Mouse (Mus musculus): ENCODE data around the gene Taf9. TPM values are rescaled to one million over a fixed set of nuclear protein-coding genes. Genes with fewer than 3 reads are reported as not detected.
A peak's percentile ranks its signal among the peaks of the same experiment; 100 is the strongest.

The Taf9 gene
- 1 to 10 TPM; 7.1 to 7.2 TPM for total RNA-seq (2021)
- long read RNA-seq, experiment 1 = 0 reads
- long read RNA-seq, experiment 2, partial matches to known transcripts = 0 of 1 reads
- long read RNA-seq, experiment 2, other reads (novel, unspliced or antisense) = 0 of 1 reads

DNA sequence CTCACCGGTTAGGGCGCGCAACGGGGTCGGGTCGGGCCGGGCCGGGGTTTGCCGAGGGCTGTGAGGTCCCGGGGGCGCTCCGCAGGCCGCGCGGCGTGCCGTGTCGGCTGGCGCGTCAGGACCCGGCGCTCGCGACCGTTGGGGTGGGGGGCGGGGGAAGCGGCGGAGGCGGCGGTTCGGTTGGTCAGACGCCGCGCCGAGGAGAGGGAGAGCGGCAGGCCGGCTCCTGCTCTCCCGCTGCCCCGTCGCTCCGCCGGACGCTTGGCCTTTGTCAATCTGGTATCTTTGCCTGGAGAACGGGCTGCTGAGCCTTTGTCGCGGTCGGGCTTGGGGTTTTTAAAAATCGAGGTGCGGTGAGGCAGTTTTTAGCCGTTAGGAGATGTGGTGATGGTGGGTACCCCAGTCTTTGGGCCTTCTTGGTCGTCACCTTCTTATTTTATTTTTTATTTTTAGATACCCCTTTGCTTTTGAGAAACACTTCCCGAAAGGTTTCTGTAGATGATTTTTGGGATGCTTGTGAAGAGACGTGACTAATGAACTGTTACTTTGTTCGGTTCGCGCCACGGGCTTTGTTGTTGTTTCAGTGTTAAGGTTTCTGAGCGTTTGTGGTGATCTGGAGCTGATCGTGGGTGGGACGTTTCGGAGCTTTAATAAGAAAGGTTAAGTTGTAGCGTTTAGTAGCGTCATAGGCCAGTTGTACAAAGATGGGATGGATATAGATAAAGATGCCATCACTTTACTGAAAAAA is at the start of gene Taf9:
TSS of gene Taf9 (plus strand) at position 141 of the 748 bp plus-strand sequence.
- no peak for DNase-seq (ENCODE audit: low spot score)

DNA sequence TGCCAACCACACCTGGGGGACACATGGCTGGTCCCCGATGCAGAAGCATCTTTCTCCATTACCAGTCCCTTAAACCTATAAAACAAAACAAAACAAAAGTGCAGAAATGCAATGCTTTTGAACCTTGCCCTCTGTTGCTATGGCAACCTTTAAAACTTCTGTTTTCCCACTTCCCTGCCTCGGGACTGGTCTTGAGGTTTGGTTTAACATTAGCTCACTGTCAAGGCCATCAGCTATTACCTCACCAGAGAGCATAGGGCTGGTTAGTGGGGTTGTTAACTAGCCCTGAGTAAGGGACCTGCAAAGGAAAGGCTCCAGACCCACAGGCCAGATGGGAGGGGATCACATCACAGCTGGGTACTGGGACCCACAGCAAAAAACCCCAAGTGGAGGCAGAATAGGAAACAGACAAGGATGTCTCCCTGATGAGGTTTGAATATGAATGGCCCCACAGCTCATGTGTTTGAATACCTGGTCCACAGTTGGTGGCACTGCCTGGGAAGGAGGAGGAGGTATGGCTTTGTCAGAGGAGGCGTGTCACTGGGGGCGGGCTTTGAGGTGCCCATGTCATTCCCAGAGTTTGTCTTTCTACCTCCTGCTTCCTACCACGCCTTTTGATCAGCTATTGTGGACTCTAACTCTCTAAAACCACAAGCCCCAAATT is 49.0 kb upstream of the Taf9 start:
- no peak for DNase-seq (ENCODE audit: low spot score)

DNA sequence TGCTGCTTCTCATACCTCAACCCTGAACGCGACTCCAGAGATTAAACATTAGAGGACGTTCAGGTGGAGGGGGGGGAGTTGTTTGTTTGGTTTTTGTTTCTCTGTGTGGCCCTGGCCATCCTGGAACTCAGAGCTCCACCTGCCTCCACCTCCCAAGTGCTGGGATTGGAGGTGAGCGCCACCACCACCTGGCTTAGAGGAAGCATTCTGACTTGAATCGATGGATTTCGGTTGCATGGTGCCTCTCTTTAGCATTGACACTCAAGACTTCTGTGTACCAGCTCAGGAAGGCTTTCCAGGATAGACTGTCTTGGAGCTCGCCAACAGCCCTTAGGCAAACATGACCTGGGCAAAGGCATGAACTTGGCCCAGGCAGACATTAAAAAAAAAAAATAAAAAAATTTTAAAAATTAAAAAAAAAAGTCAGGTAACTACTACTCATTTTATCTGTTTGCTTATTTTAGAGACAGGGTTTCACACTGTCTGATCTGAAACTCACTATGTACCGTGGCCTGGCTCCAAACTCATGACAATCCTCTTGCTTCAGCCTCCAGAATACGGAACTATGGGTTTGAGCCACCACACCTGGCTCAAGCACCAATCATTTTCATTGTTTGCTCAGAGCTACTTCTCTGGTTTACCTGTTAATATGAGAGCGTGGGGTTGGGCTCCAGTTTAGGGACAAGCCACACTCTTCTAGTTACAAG is 48.2 kb upstream of the Taf9 start:
- no peak for DNase-seq (ENCODE audit: low spot score)

DNA sequence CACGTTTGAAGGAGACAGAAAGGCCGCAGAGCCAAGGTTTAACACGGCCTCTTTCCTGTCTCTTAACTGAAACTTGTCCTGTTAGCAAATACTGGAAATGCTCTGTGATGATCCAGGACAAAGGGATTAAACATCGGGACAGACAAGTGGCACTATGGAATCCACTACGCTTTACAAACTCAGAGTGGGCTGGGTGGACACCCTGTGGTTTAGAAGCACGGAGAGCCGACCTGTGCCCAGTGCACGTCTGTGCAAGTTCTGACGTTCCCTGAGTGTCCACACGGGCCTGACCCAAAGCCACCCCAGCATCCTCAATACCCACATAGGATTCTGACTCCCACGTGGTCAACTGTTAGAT is 47.7 kb upstream of the Taf9 start:
- DNase-seq (ENCODE audit: low spot score) = no peak

DNA sequence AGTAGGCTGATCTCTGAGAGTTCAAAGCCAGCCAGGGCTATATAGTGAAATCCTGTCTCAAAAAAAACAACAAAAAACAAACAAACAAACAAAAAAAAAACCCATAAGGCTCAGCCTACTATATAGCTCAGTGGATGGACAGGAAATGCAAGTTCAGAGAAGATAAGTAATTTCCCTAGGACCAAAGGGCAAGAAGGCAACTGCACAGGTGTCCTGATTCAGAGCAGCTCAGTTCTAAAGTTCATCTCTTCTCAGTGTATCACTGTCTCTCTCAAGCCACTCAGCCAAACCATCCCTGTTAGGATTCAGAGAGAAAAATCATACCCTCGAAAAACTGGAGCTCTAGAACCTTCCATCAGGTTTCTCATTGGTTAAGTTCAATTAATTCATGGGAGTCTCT is 45.5 kb upstream of the Taf9 start:
- DNase-seq (ENCODE audit: low spot score) = no peak

DNA sequence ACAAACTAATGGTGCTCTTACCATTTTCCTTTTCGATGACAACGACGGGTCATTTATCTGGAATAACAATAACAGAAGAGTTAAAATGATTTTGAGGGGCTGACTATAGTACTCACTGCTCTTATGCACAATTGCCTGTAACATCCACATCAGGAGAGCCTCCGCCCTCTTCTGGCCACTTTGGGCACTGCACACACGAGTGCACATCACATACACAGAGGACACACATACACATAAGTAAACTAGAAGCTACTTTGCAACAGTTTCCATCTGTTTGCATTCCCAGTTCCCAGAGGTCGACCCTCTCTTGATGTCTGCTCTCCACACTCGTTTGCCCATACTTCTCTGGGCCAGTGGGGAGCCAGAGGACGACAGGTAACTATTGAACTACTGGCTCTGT is 43.6 kb upstream of the Taf9 start:
- no peak for DNase-seq (ENCODE audit: low spot score)

DNA sequence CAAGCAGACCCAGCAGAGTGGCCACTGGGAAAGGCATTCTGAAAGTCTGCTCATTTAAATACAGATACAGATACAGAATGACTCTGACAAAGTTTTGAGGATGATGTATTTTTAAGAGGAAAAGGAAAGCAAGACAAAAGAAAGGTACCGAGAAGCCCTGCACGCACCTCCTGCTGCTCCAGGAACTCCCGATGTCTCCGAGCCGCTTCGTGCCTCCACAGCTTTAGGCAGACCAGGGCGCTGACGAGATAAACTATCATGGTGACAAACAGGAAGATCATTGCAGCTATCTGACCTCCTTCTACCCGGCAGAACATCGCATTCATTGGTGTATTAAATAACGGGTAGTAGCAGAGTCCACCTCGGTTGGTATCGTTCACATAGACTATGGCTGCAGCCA is 40.1 kb upstream of the Taf9 start:
- no peak for DNase-seq (ENCODE audit: low spot score)

DNA sequence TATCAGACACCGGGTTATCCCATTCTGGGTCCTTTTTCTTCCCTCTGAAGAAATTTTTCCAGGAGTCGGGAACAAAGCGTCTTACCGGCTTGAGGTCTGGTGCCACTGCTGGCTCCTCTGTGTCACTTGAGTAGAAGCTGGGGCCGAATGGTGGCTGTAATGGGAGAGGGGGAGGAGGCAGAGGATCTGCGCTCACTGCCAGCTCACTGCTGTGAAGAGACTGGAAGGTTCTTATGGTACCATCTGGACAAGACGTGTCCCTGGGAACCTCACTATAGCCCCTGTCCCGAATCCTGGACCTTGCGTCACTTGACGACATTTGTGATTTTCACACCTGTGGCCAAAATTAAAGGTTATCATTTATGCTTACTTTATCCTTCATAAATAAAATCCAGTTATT is 39.1 kb upstream of the Taf9 start:
- no peak for DNase-seq (ENCODE audit: low spot score)

DNA sequence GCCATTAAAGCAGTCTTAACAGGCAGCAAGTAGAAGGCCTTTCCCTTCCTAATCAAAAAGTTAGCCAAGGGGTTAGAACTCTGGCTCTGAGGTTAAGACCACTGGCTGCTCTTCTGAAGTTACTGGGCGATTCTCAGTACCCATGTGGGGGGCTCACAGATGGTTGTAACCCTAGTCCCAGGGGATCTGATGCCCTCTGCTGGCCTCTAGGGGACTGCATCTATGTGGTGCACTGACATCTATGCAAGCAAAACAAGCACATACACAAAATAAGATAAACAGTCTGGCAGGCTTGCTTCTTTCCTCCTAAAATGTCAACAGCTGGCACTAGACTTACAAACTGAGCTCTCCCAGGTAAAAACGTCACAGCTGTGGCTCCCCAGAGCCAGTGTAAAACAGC is 38.5 kb upstream of the Taf9 start:
- no peak for DNase-seq (ENCODE audit: low spot score)

DNA sequence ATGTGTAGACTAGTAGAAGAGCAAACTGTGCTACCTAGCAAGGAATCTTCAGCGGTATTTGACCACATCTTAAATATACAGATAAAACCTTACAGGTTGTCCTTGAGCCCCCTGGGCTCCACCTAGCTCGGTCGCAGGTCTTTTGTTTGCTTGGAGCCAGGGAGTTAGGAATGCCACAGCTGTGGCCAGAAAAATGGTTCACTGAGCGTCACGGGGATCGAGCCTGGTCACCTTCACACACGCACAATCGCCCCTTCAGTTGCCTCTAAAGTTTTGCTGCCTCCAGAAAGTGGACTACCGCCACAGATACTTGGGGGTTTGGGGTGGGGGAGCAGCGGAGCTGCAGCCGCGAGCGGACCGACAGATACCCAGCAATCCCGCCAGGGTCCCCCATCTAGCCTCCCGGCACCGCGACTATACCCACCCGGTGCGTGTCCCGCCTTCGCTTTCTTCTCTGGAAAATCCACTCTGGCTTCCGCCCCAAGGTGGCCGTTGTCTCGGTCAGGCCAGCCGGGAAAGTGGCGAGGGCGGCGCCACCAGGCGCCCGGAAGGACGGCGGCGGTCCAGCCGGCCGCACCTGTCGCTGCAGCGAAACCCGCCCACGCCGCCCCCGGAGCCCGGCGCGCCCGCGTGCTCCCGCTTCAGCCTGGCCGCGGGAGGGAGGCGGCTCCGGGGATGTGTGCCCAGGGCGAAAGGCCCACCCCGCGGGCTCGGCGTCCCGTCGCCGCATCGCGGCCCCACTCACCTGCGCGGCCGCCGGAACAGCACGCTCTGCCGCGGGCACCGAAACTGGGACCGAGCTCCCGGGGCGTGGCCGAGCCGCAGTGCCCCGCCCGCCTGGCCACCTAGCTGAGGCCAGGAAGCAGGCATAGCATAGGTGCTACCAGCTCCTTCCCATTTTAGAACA is 34.9 kb upstream of the Taf9 start, which contains the start of gene Marveld2:
TSS of gene Marveld2 (minus strand) at position 791 of the 907 bp plus-strand sequence.
- peak; percentile 11 for DNase-seq (ENCODE audit: low spot score)

DNA sequence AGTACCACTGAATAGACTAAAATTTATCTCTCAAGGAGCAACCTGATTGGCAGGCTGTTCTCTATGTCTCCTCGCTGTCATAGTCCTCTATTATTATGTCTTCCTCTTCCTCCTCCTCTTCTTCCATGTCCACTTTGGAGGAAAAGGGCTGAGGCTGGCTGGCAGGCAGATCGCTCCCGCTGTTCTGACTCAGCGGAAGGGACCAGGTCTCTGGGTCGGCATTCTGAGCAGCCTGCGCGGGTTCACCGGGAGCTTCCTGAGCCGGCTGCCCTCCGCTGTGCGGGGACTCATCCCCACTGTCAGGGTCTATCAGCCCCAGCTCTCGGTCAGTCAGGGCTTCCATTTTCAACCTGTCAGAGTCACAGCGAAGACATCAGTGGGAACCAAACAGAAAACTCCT is 33.8 kb upstream of the Taf9 start:
- no peak for DNase-seq (ENCODE audit: low spot score)

DNA sequence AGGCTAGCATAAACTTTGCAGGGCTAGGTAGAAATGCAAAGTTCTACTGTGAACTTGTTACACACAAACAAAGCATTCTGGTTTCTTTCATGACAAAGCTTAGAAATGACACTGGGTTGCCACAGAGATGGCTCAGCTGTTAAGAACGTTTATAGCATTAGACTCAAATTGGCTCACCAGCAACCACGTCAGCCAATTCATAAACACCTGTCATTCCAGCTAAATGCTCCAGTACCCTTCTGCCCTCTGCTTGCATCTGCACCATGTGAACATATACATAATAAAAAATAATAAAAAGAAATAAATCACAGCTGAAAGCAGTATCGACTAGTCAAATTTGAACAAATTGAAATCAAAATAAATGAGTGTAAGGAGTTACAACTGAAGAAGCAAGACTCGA is 29.1 kb upstream of the Taf9 start:
- DNase-seq (ENCODE audit: low spot score) = no peak

DNA sequence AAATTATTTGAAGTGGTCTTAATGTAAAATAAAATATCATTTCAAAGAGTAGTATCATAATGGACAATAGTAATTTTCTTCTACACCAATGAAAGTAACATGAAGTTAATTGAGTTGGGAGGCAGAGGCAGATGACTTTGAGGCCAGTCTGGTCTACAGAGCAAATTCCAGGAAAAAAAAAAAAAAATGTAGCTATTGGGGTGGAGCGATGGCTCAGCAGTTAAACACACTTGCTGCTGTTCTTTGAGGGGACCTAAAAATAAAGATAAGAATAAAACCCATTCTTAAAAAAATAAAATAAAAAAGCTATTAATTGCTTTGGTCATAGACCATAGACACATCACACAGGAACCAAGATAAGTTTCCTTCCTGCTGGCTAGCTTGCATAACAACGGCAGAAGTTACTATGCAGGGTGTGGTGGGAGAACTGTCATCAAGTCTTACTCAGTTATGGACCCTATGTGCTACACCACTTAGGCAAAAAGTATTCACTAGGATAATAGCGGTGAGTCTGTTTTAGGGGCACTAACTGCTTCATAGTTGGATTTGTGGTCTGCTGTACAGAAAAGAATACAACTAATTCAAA is 17.2 kb upstream of the Taf9 start:
- DNase-seq (ENCODE audit: low spot score) = no peak

DNA sequence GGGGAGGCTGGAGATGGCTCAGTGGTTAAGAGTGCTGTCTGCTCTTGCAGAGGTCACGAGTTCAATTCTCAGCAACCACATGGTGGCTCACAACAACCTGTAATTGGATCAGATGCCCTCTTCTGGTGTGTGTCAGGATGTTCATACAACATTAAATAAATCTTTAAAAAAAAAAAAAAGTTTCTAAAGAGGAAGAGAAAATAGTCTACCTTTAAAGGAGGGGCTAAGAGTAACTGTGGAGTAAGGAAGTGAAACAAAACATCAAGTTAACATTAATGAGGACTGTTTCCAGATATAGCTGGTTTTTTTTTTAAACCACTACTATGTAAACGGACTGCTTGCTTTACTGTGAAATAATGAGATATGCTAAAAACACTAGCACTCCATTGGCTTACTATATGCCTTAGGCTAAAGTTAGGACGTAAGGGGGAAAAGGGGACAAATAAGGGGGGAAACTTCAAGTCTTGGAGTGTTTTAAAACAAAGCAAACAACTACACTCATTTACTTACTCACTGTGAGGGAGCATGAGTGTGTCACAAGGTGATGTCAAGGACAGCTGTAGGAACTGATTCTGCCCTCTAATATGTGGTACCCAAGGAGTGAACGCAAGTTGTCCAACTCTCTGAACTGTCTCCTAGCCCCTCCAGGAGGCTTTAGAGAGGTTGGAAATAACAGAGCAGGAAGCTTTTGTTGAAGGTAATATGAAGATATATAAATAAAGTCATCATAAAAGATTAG is 8.7 kb upstream of the Taf9 start:
- DNase-seq (ENCODE audit: low spot score) = no peak

DNA sequence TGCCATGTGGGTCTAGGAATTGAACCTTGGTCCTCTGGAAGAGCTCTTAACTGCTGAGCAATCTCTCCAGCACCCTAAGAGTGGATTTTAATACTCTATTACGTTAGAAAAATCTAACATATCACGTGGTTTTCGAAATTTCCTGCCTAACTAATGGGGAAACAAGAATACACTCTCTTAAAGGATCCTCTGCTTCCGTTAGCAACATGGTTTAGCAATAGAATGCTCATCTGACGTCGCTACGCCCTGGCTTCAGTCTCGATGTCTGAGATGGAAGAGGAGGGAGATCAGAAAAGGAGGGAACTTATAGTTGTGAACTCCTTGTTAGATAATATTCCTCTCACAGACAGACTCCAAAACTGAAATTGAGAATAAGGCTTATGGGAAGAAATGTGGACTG is 3.2 kb upstream of the Taf9 start:
- DNase-seq (ENCODE audit: low spot score) = no peak

DNA sequence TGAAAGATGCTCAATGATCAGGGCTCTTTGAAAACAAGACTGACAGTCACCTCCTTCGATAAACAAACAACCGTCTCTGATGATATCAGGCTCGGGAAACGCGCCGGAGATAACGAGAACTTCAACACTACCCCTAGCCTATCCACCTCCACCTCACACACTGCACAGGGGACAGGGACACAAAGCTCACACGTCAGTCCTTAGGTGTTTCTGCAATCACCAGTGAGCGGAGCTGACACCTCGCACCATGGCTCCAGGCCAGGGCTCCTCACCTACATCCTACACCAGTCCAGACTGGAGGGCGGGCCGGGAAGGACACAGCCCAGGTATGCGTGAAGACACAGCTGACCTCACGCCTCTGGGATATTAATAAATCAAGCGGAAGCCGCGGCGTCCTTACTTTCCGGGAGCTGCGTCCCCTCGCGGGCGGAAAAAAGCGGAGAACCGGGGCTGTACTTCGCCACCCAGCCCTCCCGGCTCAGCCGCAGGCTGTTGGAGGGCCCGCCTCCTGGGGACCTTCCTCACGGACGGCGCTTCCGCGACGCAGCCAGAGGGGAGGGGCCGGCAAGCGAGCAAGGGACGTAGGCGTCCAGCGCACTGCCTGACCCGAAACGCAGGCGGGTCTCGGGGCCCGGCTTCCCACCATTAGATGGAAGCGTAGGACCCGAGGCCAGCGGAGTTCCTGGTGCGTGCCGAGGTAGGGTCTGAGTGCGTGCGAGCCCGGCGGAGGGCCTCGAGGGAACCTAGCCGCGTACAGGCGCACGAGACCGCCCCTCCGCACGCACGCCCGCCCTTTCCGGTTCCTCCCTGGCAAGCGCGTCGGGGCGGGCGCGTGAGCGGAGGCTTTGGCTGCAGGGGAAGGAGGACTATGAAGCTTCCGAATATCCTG is 585 bp upstream of the Taf9 start, which contains the start of the genes Ak6 and Rad17:
TSS of gene Ak6 (plus strand) at position 430 of the 889 bp plus-strand sequence.
TSS of gene Rad17 (minus strand) at position 502 of the 889 bp plus-strand sequence.
- DNase-seq (ENCODE audit: low spot score) = peak; percentile 95

DNA sequence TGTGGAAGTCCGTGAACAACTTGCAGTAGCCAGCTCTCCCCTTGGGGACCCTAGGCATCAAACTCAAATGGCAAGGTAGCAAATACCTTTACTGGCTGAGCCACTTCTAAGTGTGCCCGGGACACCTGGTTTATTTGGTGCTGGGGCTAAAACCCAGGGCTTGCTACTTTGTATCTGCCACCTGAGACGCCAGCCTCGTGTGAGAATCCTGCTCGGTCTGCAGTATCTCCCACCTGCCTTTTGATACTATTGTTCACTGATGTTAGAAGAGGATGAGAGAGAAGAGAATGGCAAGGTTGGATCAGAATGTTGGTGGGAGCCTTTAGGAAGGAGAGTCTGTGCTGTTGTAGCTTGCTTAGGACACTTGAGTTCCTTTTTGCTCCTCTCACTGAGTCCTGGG is 6.7 kb downstream of the Taf9 start:
- DNase-seq (ENCODE audit: low spot score) = no peak

DNA sequence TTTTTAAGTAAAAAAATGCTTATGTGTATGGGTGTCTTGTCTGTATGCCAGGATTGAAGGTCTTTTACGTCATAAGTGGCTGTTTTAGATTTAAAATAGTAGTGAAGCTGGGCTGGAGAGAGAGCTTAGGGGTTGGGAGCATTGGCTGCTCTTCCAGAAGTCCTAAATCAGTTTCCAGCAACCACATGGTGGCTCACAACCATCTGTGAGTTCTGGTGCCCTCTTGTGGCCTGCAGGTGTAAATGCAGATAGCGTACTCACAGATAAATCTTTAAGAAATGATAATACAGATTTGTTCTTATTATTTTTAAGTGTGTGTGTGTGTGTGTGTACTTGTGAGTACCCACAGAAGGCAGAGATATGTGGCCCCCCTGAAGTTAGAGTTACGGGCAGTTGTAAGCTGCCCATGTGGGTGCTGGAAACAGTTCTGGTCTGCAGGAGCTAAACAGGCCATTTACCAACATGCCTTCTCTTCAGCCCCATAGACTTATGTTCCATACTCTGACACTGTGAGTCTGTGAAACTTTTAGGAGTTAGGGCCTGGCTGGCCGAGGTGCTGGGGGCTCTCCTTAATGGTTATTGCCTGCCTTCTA is 8.6 kb downstream of the Taf9 start:
- peak; percentile 51 for DNase-seq (ENCODE audit: low spot score)
